Mouse (Mus musculus): ENCODE measurements at regions not wholly inside any gene's neighbourhood (a gene's known extent, or its start where the extent isn't known, plus 50 kb on each side); places are given as distances from the start of the nearest gene placed in this dataset.

GRCm38 (mm10) chr19:33068351-33068955 lies 311.2 kb downstream of the Pten start:
- no peak overlapping the region for H3K27ac ChIP-seq
- WGBS (ENCODE audit: missing documents) = 98% methylated on average over 11 of the region's 11 CpGs
- H3K4me3 ChIP-seq (ENCODE audit: inconsistent target) = no peak overlapping the region
- H3K79me2 ChIP-seq (ENCODE audit: inconsistent target) = no peaks in the 10 kb centered on the region
- H3K36me3 ChIP-seq (ENCODE audit: inconsistent target) = no peaks in the 10 kb centered on the region

- no peak overlapping the region for H3K4me3 ChIP-seq (ENCODE audit: inconsistent target)
- 13% methylated on average over 6 of the region's 6 CpGs for WGBS (ENCODE audit: missing documents)
- no peaks in the 10 kb centered on the region for H3K79me2 ChIP-seq (ENCODE audit: inconsistent target)
- no peaks in the 10 kb centered on the region for H3K36me3 ChIP-seq (ENCODE audit: inconsistent target)
- H3K27ac ChIP-seq = no peak overlapping the region
These were observed 312.5 kb downstream of the Pten start for GRCm38 (mm10) chr19:33069761-33070160.

GRCm38 (mm10) chr19:33072299-33072698 lies 315.0 kb downstream of the Pten start:
- no peaks in the 10 kb centered on the region for H3K36me3 ChIP-seq (ENCODE audit: inconsistent target)
- H3K79me2 ChIP-seq (ENCODE audit: inconsistent target) = no peaks in the 10 kb centered on the region
- no peak overlapping the region for H3K27ac ChIP-seq
- 100% methylated on average over 2 of the region's 2 CpGs for WGBS (ENCODE audit: missing documents)
- no peak overlapping the region for H3K4me3 ChIP-seq (ENCODE audit: inconsistent target)

GRCm38 (mm10) chr19:33074907-33075306 lies 317.2 kb downstream of the Rnls start:
- Histone ChIP-seq H3K27ac (no peak overlapping the region), H3K79me2 (ENCODE audit: inconsistent target) (no peaks in the 10 kb centered on the region), H3K36me3 (ENCODE audit: inconsistent target) (no peaks in the 10 kb centered on the region), H3K4me3 (ENCODE audit: inconsistent target) (no peak overlapping the region)
- 49% methylated on average over 4 of the region's 4 CpGs for WGBS (ENCODE audit: missing documents)

- Histone ChIP-seq H3K36me3 (ENCODE audit: inconsistent target) (no peaks in the 10 kb centered on the region), H3K4me3 (ENCODE audit: inconsistent target) (no peak overlapping the region), H3K79me2 (ENCODE audit: inconsistent target) (no peaks in the 10 kb centered on the region), H3K27ac (no peak overlapping the region)
- WGBS (ENCODE audit: missing documents) = 95% methylated on average over 4 of the region's 4 CpGs
These were observed 313.3 kb downstream of the Rnls start for GRCm38 (mm10) chr19:33078681-33079360.

- H3K36me3 ChIP-seq (ENCODE audit: inconsistent target) = no peaks in the 10 kb centered on the region
- H3K79me2 ChIP-seq (ENCODE audit: inconsistent target) = no peaks in the 10 kb centered on the region
- H3K4me3 ChIP-seq (ENCODE audit: inconsistent target) = no peak overlapping the region
- WGBS (ENCODE audit: missing documents) = 94% methylated on average over 2 of the region's 2 CpGs
- H3K27ac ChIP-seq = no peak overlapping the region
These were observed 312.1 kb downstream of the Rnls start for GRCm38 (mm10) chr19:33079959-33080358.

- 69% methylated on average over 3 of the region's 3 CpGs for WGBS (ENCODE audit: missing documents)
- H3K27ac ChIP-seq = no peak overlapping the region
These were observed 310.6 kb downstream of the Rnls start for GRCm38 (mm10) chr19:33081493-33081892.

GRCm38 (mm10) chr19:33083371-33083770 lies 308.7 kb downstream of the Rnls start:
- WGBS (ENCODE audit: missing documents) = 100% methylated on average over 2 of the region's 2 CpGs
- H3K4me3 ChIP-seq (ENCODE audit: inconsistent target) = no peak overlapping the region
- H3K36me3 ChIP-seq (ENCODE audit: inconsistent target) = no peaks in the 10 kb centered on the region
- H3K79me2 ChIP-seq (ENCODE audit: inconsistent target) = no peaks in the 10 kb centered on the region
- no peak overlapping the region for H3K27ac ChIP-seq

More at GRCm38 (mm10) chr19:33081493-33081892, 310.6 kb downstream of the Rnls start:
- Histone ChIP-seq H3K79me2 (ENCODE audit: inconsistent target) (no peaks in the 10 kb centered on the region), H3K36me3 (ENCODE audit: inconsistent target) (no peaks in the 10 kb centered on the region), H3K4me3 (ENCODE audit: inconsistent target) (no peak overlapping the region)

- H3K27ac ChIP-seq = no peak overlapping the region
- 86% methylated on average over 5 of the region's 5 CpGs for WGBS (ENCODE audit: missing documents)
- H3K4me3 ChIP-seq (ENCODE audit: inconsistent target) = no peak overlapping the region
These were observed 307.4 kb downstream of the Rnls start for GRCm38 (mm10) chr19:33084683-33085082.

More at GRCm38 (mm10) chr19:33084683-33085082, 307.4 kb downstream of the Rnls start:
- H3K36me3 ChIP-seq (ENCODE audit: inconsistent target) = no peaks in the 10 kb centered on the region
- no peaks in the 10 kb centered on the region for H3K79me2 ChIP-seq (ENCODE audit: inconsistent target)

All from macrophage (primary cell).